Mouse (Mus musculus): Measurements from ENCODE around the gene Ehd1. TPM values are rescaled to one million over a fixed set of nuclear protein-coding genes. Genes with fewer than 3 reads are reported as not detected.

The Ehd1 gene
- 77.2 and 98.4 TPM in 2 replicates for polyA plus RNA-seq (2015; fragmentation: Nextera tagmentation; extraction: Ambion mirVana)

DNA sequence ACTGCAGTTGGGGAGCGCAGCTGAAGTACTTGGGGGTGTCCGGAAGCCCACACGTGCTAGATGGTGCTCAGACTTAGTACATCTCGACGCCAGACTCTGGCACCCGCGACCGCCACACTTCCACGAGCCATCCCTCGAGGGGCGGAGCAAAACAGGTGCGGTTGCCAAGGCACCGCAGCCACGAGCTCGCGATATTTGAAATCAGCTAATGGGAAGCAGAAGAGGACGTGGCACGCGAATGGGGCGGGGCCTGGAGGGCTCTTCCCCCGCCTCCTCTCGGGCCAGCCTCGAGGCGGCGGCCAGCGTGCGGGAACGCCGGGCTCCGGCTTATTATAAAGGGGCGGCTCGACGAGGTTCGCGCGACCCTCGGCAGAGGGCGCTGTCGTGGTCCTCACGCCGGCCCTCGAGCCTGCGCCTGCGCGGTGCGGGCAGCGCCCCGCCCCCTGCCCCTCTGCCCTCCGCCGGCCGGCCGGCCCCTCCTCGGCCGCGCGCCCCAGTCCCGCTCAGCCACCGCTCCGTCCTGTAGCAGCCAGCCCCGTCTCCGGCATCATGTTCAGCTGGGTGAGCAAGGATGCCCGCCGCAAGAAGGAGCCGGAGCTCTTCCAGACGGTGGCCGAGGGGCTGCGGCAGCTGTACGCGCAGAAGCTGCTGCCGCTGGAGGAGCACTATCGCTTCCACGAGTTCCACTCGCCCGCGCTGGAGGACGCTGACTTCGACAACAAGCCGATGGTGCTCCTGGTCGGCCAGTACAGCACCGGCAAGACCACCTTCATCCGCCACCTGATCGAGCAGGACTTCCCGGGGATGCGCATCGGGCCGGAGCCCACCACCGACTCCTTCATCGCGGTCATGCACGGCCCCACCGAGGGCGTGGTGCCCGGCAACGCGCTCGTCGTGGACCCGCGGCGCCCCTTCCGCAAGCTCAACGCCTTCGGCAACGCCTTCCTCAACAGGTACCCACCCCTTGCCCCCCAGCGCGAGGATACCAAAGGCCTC lies at the start of gene Ehd1:
Gene Ehd1 (plus strand): TSS at position 300 of the 996 bp plus-strand sequence.
- Histone ChIP-seq H3K4me3 (replicated peaks; ENCODE audit: low read length) (peak within 1 kb of the TSS; percentile 76), H3K4me2 (ENCODE audit: low read depth, low read length) (peak within 1 kb of the TSS; percentile 99), H3K4me1 (ENCODE audit: control insufficient read depth, insufficient read depth, low read length) (peaks cover 42% of the 10 kb centered on the region), H3K9me3 (replicated peaks; ENCODE audit: control insufficient read depth, low read length) (no peaks in the 10 kb centered on the region), H3K27ac (ENCODE audit: low read length) (peak within 1 kb of the TSS; percentile 93), H3K27me3 (ENCODE audit: control insufficient read depth, insufficient read depth, low read length) (no peaks in the 10 kb centered on the region), H3K36me3 (ENCODE audit: control insufficient read depth, insufficient read depth, low read length) (peaks cover 7% of the 10 kb centered on the region; the same call in 1 of the 2 replicates), H3K9ac (ENCODE audit: low read length) (peak within 1 kb of the TSS; percentile 87)
- under 1% methylated on average over 106 of the region's 106 CpGs for WGBS
- ATAC-seq (ENCODE audit: insufficient read depth, low FRiP score) = peak; percentile 96

GRCm38 (mm10) chr19:6226763-6227162 lies 49.8 kb upstream of the Ehd1 start:
- ATAC-seq (ENCODE audit: insufficient read depth, low FRiP score) = no peak
- WGBS = 88% methylated on average over 14 of the region's 14 CpGs
- Histone ChIP-seq H3K9ac (ENCODE audit: low read length) (no peak overlapping the region), H3K4me1 (ENCODE audit: control insufficient read depth, insufficient read depth, low read length) (no peaks in the 10 kb centered on the region), H3K27ac (ENCODE audit: low read length) (no peak overlapping the region), H3K27me3 (ENCODE audit: control insufficient read depth, insufficient read depth, low read length) (no peaks in the 10 kb centered on the region), H3K36me3 (ENCODE audit: control insufficient read depth, insufficient read depth, low read length) (0 out of 2 replicates have a peak, but pooled peaks cover 8% of the 10 kb centered on the region), H3K4me2 (ENCODE audit: low read depth, low read length) (no peak overlapping the region), H3K9me3 (replicated peaks; ENCODE audit: control insufficient read depth, low read length) (no peaks in the 10 kb centered on the region), H3K4me3 (replicated peaks; ENCODE audit: low read length) (no peak overlapping the region)

DNA sequence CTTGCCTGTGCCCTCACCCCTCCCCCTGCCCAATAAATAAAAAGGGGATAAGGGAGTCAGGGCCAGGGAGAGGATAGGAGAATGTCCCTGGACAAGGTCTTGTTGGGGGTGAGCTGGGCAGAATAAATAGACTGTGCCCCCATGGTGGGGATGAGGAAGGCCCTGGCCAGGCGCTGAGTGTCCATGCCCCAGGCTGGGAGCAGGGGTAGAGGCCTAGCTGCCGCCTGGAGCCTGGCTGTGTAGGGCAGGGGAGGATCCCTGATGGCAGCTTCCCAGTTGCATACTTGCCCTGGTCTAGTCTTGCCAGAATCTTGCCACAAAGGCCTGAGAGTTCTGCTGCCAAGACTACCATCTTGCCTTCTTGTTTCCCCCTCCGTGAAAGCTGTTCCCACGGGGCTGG lies 48.7 kb upstream of the Ehd1 start:
- H3K9me3 ChIP-seq (replicated peaks; ENCODE audit: control insufficient read depth, low read length) = no peaks in the 10 kb centered on the region
- 82% methylated on average over 4 of the region's 4 CpGs for WGBS
- H3K36me3 ChIP-seq (ENCODE audit: control insufficient read depth, insufficient read depth, low read length) = 0 out of 2 replicates have a peak, but pooled peaks cover 8% of the 10 kb centered on the region
- no peak overlapping the region for H3K4me3 ChIP-seq (replicated peaks; ENCODE audit: low read length)
- H3K4me2 ChIP-seq (ENCODE audit: low read depth, low read length) = no peak overlapping the region
- no peak for ATAC-seq (ENCODE audit: insufficient read depth, low FRiP score)
- H3K4me1 ChIP-seq (ENCODE audit: control insufficient read depth, insufficient read depth, low read length) = no peaks in the 10 kb centered on the region
- no peak overlapping the region for H3K9ac ChIP-seq (ENCODE audit: low read length)
- H3K27me3 ChIP-seq (ENCODE audit: control insufficient read depth, insufficient read depth, low read length) = no peaks in the 10 kb centered on the region
- H3K27ac ChIP-seq (ENCODE audit: low read length) = no peak overlapping the region

DNA sequence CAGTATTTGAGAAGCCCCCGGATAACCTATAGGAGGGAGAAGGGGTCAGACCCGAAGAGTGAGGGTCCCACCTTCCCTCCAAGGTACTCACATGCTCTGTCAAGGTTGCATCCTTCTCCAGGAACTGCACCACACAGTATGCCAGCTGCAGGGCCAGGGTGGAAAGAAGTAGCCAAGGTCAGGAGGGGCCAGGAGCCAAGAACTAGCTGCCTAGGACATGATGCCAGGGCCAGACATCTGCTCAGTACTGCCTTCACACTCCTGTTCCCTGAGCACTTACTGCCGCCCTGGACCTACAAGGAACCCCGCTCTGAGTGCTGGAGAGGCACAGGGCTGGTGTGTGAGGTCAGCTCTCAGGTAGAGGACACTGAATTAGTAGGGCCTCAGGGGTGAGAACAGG lies 46.1 kb upstream of the Ehd1 start:
- Histone ChIP-seq H3K36me3 (ENCODE audit: control insufficient read depth, insufficient read depth, low read length) (0 out of 2 replicates have a peak, but pooled peaks cover 8% of the 10 kb centered on the region), H3K4me1 (ENCODE audit: control insufficient read depth, insufficient read depth, low read length) (peaks cover 12% of the 10 kb centered on the region), H3K4me2 (ENCODE audit: low read depth, low read length) (no peak overlapping the region), H3K9me3 (replicated peaks; ENCODE audit: control insufficient read depth, low read length) (no peaks in the 10 kb centered on the region), H3K27ac (ENCODE audit: low read length) (no peak overlapping the region), H3K4me3 (replicated peaks; ENCODE audit: low read length) (no peak overlapping the region), H3K9ac (ENCODE audit: low read length) (no peak overlapping the region), H3K27me3 (ENCODE audit: control insufficient read depth, insufficient read depth, low read length) (no peaks in the 10 kb centered on the region)
- ATAC-seq (ENCODE audit: insufficient read depth, low FRiP score) = no peak
- WGBS = 91% methylated on average over 4 of the region's 4 CpGs

DNA sequence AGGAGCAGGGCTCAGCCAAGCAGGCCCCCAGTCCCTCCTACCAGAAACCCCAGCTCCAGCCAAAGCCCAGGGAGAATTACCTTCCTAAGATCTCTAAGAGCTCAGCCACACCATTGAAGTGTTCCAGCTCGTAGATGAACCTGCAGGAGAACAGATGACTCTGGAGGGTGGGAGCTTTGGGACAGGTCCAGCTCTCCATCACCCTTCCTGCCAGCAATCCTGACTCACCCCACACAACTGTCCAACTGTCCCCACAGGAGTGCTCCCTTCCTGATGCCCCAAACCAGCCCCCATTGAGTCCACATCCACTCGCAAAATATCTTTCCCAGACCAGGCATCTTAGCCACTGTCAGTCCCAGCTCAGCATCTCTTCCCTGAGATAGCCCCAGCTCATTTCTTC lies 45.5 kb upstream of the Ehd1 start:
- H3K27ac ChIP-seq (ENCODE audit: low read length) = no peak overlapping the region
- H3K4me2 ChIP-seq (ENCODE audit: low read depth, low read length) = no peak overlapping the region
- H3K9me3 ChIP-seq (replicated peaks; ENCODE audit: control insufficient read depth, low read length) = no peaks in the 10 kb centered on the region
- H3K36me3 ChIP-seq (ENCODE audit: control insufficient read depth, insufficient read depth, low read length) = 0 out of 2 replicates have a peak, but pooled peaks cover 8% of the 10 kb centered on the region
- H3K4me3 ChIP-seq (replicated peaks; ENCODE audit: low read length) = no peak overlapping the region
- no peak overlapping the region for H3K9ac ChIP-seq (ENCODE audit: low read length)
- H3K4me1 ChIP-seq (ENCODE audit: control insufficient read depth, insufficient read depth, low read length) = peaks cover 12% of the 10 kb centered on the region
- WGBS = 85% methylated on average over 2 of the region's 2 CpGs
- no peak for ATAC-seq (ENCODE audit: insufficient read depth, low FRiP score)
- H3K27me3 ChIP-seq (ENCODE audit: control insufficient read depth, insufficient read depth, low read length) = no peaks in the 10 kb centered on the region

GRCm38 (mm10) chr19:6233647-6234046 lies 42.9 kb upstream of the Ehd1 start:
- 83% methylated on average over 16 of the region's 16 CpGs for WGBS
- Histone ChIP-seq H3K27ac (ENCODE audit: low read length) (no peak overlapping the region), H3K9me3 (replicated peaks; ENCODE audit: control insufficient read depth, low read length) (no peaks in the 10 kb centered on the region), H3K27me3 (ENCODE audit: control insufficient read depth, insufficient read depth, low read length) (no peaks in the 10 kb centered on the region), H3K9ac (ENCODE audit: low read length) (no peak overlapping the region), H3K4me2 (ENCODE audit: low read depth, low read length) (no peak overlapping the region), H3K4me3 (replicated peaks; ENCODE audit: low read length) (no peak overlapping the region), H3K4me1 (ENCODE audit: control insufficient read depth, insufficient read depth, low read length) (peaks cover 19% of the 10 kb centered on the region), H3K36me3 (ENCODE audit: control insufficient read depth, insufficient read depth, low read length) (0 out of 2 replicates have a peak, but pooled peaks cover 8% of the 10 kb centered on the region)
- ATAC-seq (ENCODE audit: insufficient read depth, low FRiP score) = no peak

GRCm38 (mm10) chr19:6234337-6235083 lies 42.0 kb upstream of the Ehd1 start:
- no peak for ATAC-seq (ENCODE audit: insufficient read depth, low FRiP score)
- Histone ChIP-seq H3K9ac (ENCODE audit: low read length) (peak overlapping the region; percentile 76), H3K36me3 (ENCODE audit: control insufficient read depth, insufficient read depth, low read length) (0 out of 2 replicates have a peak, but pooled peaks cover 2% of the 10 kb centered on the region), H3K4me2 (ENCODE audit: low read depth, low read length) (peak overlapping the region; percentile 92), H3K27me3 (ENCODE audit: control insufficient read depth, insufficient read depth, low read length) (no peaks in the 10 kb centered on the region), H3K4me1 (ENCODE audit: control insufficient read depth, insufficient read depth, low read length) (peaks cover 19% of the 10 kb centered on the region), H3K9me3 (replicated peaks; ENCODE audit: control insufficient read depth, low read length) (no peaks in the 10 kb centered on the region), H3K4me3 (replicated peaks; ENCODE audit: low read length) (peak overlapping the region; percentile 60), H3K27ac (ENCODE audit: low read length) (no peak overlapping the region)
- WGBS = 73% methylated on average over 11 of the region's 11 CpGs

DNA sequence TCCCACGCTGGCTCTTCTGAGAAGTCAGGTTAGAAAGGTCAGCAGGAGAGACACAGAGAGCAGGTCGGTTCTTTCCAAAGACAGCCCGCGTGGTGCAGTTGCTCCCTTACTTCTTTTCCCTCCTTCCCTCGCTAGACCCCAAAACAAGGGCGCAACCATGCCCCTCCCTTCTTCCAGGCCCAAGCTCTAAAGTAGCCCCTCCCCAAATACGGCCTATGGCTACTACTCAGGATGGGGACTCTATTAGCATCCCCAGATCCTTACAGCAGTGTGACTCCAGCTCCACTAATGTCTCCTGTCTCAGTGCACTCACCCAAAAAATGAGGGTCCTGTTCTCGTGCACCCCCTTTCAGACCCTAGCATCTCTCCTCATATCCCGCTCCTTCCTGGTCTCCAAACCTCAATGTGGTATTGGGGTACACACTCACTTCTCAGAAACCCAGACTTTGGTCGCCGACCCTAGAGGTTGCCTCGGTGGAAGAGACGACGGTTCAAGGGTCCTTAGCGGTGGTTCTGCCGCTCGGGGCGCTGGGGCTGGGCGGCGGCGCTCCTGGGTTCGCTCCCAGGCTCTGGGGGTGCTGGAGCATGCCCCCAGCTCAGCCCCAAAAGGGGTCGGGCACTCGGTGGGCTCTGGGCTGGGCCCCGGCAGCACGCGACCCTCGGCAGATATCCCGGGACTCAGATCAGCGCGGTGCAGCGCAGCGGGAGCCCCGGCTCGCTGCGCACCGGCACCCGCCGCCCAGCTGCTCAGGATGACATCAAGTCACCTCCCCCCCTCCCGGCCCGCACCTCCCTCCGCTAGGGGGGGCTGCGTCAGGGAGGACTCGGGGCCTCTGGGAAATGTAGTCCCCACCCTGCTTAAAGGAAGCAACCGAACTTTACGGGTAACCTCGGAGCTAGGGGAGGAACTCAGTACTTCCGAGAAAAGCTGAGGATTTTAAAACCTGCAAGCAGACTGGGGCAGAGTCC lies 41.2 kb upstream of the Ehd1 start, which contains the start of gene Ppp2r5b:
Gene Ppp2r5b (minus strand): TSS at position 789 of the 969 bp plus-strand sequence.
- Histone ChIP-seq H3K4me2 (ENCODE audit: low read depth, low read length) (peak within 1 kb of the TSS; percentile 92), H3K4me1 (ENCODE audit: control insufficient read depth, insufficient read depth, low read length) (peaks cover 19% of the 10 kb centered on the region), H3K27me3 (ENCODE audit: control insufficient read depth, insufficient read depth, low read length) (no peaks in the 10 kb centered on the region), H3K36me3 (ENCODE audit: control insufficient read depth, insufficient read depth, low read length) (no peaks in the 10 kb centered on the region), H3K9me3 (replicated peaks; ENCODE audit: control insufficient read depth, low read length) (no peaks in the 10 kb centered on the region), H3K4me3 (replicated peaks; ENCODE audit: low read length) (peak within 1 kb of the TSS; percentile 60), H3K27ac (ENCODE audit: low read length) (peak within 1 kb of the TSS; percentile 100), H3K9ac (ENCODE audit: low read length) (peak within 1 kb of the TSS; percentile 76)
- 3% methylated on average over 48 of the region's 48 CpGs for WGBS
- peak; percentile 93 for ATAC-seq (ENCODE audit: insufficient read depth, low FRiP score)
